Mouse (Mus musculus): Measurements from ENCODE around the gene Lhfpl3.

DNA sequence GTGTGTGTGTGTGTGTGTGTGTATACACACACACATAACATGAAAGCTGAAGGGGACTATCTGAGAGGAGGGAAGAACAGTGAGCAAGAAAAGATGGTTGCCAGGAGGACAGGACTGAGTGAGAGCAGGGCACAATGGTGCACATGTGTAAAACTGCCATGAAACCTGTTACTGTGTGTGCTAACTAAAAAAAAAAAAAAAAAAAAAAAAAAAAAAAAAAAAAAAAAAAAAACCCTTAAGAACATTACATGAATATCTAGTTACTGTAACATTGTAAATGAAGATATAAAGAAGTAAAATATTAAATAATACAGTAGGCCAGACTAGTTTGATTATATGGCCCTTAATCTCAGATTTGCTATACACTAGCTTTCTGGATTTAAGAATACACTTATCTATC lies 543.3 kb downstream of the Lhfpl3 start:
- no peak for TF ChIP-seq CTCF (IDR thresholded peaks at IDR 0.05; ENCODE audit: extremely low read depth, insufficient read length, insufficient replicate concordance, low read depth, low read length)
- TF ChIP-seq POLR2A (IDR thresholded peaks at IDR 0.05; ENCODE audit: low read depth, low read length) = no peak
